Mouse (Mus musculus) spleen, postnatal 14 days (tissue): ENCODE results near the gene Ugt2a2.
"Not testable (repeated sequence)": the region's sequence is repeated elsewhere in the genome, so short reads cannot be mapped to it uniquely, and the experiment has no call there.

ENCODE experiments used
- DNase-seq, 2 experiments: peaks; one replicate each; pipeline ENCODE4 v3.0.0; 2021 to 2022; ENCODE audit warnings: low spot score in 2 of 2

The Ugt2a2 gene

DNA sequence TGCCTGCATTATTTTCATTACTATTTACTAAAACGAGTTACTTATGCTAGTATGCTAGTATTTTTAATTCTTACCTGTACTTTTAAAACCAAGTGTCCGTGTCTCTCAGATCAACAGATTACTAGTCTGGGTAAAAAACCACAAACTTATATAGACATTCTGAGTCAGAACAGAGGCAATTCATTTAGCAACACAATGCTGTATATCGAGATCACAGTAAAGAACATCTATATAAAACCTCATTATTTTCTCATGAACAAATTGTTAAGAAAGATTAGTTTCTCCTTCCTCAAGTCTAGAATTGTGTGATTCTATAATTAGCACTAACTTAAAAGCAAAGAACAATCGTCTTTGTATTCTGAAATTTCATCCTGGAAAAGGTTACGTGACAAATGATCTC is at the start of gene Ugt2a2:
Ugt2a2 (minus strand) TSS at position 101 of the 400 bp plus-strand sequence.
- no peak for DNase-seq

DNA sequence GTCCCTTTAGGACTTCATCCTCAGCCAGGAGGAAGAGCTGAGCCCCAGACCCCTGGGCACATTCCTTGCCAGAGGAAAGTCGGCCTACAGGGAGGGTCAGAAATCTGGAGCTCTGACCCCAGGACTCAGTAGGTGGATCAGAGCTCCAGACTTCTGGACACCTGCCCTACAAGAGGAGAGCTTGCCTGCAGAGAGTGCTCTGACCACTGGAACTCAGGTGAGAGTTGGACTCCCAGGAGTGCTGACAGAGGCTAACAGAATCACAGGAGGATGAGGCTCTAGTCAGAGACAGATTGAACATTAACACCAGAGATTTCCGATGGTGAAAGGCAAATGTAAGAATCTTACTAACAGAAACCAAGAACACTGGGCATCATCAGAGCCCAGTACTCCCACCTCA is 41.5 kb upstream of the Ugt2a2 start:
- not testable (repeated sequence) for DNase-seq

DNA sequence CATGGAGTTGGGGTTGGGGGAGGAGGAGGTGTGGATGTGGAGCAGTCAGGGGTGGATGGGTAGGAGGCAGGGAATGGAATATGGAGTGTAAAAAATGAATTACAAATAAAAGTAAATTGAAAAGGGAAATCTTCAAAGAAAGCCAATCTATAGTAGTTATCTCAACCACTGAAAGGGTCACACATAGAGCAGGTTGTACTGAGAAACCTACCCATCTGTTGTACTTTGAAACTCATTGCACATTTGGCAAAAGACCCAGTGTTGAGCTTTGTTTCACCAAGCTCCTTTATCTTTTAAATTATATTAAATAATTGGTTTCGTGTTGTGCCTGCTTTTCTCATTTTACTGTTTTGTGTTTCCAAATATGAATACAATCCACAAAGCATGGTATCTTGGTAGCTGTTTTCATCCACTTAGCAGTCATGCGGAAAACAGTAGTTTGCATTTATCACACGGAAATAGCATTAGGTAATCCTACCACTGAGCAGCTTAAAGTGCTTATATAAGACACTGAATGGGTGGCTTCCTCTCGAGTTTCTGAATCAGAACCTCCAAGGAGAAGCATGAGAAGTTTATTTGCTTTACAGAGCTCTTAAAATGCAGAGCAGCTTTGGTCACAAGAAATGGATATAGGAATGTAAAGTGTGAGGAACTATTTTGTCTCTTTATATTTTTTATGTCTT is 23.9 kb upstream of the Ugt2a2 start:
- no peak for DNase-seq

DNA sequence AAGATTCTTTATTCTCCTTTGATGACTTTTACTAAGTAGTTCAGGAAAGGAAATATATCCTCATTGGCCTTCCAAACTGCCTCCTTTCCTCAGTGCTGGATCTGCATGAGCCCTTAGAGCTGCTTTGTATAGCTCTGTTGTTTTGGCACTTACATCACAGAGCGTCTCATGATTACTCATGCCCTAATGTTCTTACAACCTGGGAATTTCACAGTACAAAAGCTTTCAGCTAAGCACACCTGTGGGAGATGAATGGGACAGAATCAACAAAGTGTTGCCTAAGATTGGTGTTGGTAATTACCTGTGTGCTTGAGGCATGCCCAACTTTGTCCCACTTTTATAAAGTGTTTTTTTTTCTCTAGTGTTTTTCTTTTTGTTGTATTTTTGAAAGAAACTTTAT is 20.6 kb upstream of the Ugt2a2 start:
- DNase-seq, result no peak

DNA sequence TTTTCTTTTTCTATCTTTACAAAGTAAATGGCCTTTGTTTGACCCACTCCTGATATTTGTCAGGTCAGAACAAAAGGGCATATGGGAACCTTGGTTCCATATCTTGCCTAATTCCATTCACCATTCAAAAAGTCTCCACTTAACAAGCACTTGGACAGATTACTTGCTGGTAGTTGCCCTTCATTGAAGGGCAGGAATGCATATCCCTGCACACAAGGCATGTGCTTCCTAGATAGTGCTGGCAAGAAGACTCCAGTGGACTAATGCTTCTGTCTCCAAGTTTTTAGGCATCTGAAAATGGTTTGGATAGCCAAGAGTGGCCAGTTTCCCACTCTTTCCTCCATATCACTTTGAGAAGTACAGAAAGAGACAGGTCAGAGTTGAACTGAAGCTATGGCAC is 17.3 kb upstream of the Ugt2a2 start:
- DNase-seq, result no peak

DNA sequence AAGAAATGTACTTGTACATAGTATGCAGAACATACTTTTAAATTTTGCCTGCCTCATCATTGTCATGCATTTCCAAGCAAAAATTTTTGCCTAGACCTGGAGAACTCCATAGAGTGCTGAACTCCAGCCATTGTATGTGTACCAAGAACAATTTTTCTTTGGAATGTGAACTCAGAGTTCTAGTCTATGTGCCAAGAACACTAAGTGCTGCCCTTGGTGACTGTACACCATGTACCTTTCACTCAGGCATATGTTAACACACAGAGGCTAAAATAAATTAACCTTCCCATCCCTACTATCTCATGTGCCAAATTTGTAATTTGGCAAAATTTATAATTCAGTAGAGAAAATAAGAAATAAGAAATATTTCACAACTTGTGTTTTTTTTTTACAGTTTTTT is 16.9 kb upstream of the Ugt2a2 start:
- no peak for DNase-seq

DNA sequence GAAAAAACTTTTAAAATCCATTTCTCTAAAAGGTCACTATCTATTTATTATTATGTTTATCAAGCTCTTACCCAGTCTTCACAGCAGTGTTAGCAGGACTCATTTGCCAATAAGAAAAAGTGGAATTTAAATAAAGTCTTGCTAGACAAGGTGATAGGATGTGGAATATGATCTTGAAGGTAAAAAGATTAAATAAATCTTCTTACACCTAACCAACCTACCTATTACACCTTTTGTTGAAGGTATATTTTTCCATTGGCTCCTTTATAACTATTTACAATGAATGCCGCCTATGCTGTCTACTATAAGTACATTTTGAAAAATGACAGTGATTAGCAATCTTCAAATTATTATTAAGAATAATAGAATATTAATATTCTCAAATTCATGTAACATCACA is 8.7 kb upstream of the Ugt2a2 start, which contains the start of gene Ugt2a1:
Ugt2a1 (minus strand) TSS at position 101 of the 400 bp plus-strand sequence.
- DNase-seq, result no peak

DNA sequence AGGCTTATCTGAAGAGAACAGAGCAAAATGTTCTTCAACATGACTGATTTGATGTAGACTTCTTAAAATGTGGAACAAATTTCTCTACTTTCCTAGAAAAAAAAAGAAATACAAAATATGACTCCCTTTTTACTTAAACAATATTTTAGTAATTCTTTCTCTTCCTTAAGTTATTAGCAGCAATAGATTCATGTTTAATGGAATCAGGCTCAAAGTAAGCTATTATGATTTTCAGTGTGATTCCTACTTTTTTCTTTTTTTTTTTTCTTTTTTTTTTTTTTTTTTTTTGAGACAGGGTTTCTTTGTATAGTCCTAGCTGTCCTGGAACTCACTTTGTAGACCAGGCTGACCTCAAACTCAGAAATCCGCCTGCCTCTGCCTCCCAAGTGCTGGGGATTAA is 4.6 kb upstream of the Ugt2a2 start, which contains the start of gene Gm43638:
Gm43638 (minus strand) TSS at position 101 of the 400 bp plus-strand sequence.
- not testable (repeated sequence) for DNase-seq

DNA sequence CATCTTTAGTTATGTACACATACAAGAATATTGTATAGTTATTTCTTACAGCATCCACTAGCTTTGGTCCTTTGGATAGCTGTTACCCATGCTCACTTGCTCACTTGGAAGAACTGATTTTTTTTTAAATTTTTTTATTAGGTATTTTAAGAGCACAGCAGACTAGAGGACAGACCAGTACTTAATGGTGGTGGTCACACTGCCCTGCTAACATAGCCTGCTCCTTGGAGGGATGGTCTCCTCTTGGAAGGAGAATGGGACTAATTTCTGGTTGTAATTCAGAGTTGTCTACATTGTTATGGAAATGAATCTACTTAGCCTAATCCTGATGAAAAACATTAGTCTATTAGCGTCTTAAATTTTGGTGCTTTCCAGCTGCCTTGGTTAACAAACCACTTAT is 23.2 kb downstream of the Ugt2a2 start:
- DNase-seq, result no peak

DNA sequence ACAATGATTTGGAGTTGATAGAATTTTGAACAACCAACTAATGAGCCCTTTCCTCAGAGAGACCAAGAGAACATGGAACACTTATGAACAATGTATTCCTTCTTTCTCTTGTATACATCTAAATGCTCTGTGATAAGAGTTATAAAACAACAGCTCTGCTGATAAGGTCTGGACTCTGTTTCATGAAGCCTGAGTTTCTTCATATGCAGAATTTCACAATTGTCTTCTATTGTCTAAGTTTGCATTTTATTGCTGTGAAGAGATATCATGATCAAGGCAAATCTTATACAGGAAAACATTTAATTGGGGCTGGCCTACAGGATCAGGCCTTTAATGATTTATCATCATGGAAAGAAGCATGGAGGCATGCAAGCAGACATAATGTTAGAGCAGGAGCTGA is 24.4 kb downstream of the Ugt2a2 start:
- no peak for DNase-seq

DNA sequence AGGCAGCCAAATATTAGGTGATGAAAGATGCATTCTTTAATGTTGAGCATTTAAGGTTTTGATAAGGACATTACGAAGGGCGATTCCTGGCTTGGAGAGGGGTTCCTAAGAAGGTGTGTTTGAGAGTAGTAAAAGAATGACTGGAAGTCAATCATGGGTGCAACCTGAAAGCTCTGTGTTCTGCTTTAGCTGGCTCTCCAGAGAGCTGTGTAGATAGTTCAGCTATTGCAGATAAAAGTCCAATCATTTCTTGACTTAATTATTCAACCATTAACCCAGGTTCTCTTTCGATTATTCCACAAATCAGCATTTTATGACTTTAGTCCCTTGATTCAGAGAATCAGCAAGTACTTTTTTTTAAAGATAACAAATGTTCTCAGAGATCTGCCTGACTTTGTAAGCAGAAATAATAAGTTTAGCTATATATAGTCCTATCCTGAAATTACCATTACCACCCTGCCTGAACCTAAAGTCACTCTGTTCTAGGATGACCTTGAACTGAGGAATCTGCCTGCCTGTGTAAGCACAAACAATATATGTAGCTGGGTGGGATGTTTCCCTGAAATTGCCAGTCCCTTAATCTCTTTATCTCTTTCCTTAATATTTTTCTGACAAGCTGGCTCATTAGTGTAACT is 25.7 kb downstream of the Ugt2a2 start:
- DNase-seq, result no peak

DNA sequence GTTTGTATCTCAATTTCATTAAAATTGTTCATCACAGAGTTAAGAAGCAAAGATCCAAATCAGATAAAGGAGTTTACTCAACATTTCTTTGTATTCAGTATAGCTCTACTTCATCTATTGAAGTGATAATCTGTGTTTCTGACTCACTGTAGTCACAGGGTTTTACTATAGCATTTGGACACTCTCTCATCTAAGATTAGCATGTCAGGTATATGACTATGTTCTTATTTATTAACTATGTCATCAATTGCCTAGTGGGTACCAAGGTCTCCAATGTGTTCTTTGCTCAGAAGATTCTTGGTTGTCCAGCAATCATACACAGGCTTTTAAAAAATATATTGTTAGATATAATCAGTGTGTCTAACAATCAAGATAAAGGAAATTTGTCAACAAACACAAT is 26.5 kb downstream of the Ugt2a2 start:
- DNase-seq, result no peak

DNA sequence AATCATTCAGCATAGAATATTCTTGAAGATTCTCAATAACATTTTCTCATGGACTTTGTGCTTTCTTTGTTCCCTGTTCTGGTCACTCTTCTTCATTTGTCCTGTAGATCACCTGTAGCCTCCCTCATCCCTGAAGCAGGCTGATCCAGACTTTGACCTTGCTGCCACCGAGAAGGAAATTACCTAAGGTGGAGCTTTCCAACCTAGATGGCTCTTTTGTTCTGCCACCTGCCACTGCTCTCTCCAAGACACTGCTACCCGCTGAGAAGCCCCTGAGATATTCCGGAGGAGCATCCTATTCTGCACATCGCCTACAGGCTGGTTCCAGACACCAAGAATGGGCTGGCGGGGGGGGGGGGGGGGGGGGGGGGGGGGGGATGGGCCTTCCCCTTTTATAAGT is 29.5 kb downstream of the Ugt2a2 start:
- not testable (repeated sequence) for DNase-seq

DNA sequence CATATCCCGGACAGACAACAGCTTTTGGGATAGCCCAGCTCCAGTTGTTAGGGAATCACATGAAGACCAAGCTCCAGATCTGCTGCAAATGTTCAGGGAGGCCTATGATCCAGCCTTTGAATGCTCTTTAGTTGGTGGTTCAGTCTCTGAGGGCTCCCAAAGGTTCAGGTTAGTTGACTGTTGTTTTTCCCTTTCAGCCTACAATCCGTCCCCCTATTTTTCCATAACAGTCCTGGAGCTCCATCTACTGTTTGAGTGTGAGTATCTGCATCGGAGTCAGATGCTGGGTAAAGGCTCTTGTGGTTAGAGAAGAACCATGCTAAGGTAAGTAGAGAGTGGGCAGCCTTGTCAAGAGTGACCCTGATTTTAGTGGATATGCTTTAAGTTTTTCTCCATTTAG is 45.8 kb downstream of the Ugt2a2 start:
- DNase-seq, result no peak

DNA sequence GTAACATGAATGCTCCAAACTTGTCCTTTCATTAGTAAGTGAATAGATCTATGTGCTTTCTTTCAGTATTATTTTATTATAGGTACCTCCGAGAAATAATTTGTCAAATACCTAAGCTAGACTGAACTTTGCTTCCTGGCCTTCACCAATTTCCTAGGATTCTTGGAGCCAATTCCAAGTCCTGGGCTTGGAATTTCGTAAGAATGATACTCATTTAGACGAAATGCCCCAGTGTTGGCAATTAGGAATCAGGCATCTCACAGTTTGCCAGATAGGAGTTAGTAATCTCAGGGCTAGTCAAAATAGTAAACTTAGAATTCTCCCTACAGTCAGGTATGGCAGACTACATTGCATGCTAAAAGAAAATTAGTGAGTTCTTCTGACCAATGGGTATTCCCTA is 56.4 kb downstream of the Ugt2a2 start:
- no peak for DNase-seq

DNA sequence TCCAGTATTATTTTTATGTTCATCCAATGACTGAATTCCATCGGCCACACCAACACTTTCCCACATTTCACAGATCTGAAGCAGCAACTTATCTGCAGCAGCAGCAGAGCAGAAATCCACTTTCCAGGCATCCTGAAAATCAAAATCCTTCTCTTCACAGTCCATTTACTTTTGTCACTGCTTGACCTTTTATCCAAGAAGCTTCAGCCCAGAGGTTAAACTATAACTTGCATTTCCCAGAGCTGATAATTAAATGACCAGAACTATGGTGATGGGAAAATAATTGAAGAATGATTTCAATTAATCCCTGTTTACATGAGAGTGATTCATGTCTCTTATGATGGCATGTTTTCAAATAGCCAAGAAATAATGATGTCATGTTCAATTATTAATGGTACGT is 58.0 kb downstream of the Ugt2a2 start, which contains the start of gene Ugt2b38:
Ugt2b38 (minus strand) TSS at position 163 of the 400 bp plus-strand sequence.
- DNase-seq, result not testable (repeated sequence)
